Mouse (Mus musculus): Measurements from ENCODE around the gene Cep170b.

GRCm38 (mm10) chr12:112766586-112766985, 46.3 kb downstream of the Cep170b start:
- no peak for TF ChIP-seq CTCF (IDR thresholded peaks at IDR 0.05; ENCODE audit: control insufficient read depth, insufficient read depth, insufficient replicate concordance, low read depth, low read length)
- TF ChIP-seq POLR2A (IDR thresholded peaks at IDR 0.05; ENCODE audit: control insufficient read depth, low read depth, low read length): no peak

All from testis, adult 2 months (tissue).